Mouse (Mus musculus) B cell, adult (primary cell): ENCODE data around the gene Acad9. TPM values are rescaled to one million over a fixed set of nuclear protein-coding genes. Genes with fewer than 3 reads are reported as not detected.

Source experiments
- total RNA-seq: library from RNA; stranded (reverse); gene quantifications from 4 replicates; pipeline ENCODE4 v1.2.4, GENCODE M21; 2023; ENCODE audit not compliant: inconsistent age

Acad9 gene
- total RNA-seq, result 41.1 to 50.3 TPM (median 44.5 TPM) in 4 replicates

GRCm38 (mm10) chr3:36065843-36066651, at the start of gene Acad9:
Gene Acad9, plus strand, starts transcription at chr3:36065979.

GRCm38 (mm10) chr3:36053447-36053846, 12.3 kb upstream of the Acad9 start, which contains the start of gene Ccdc144b:
Gene Ccdc144b, minus strand, starts transcription at chr3:36053547.

Other genes with a start within 250 kb of the Acad9 start
- 72.6 to 99.9 TPM (median 75.9 TPM) in 4 replicates for gene Dcun1d1, start 128.5 kb upstream of the Acad9 start, total RNA-seq
- 32.4 to 36.7 TPM (median 34.7 TPM) in 4 replicates for gene Mccc1, start 65.3 kb upstream of the Acad9 start, total RNA-seq
- gene Ccdc144b, start 12.4 kb upstream of the Acad9 start, total RNA-seq, result not detected in 4 replicates
- gene D3Ertd254e, start 85.0 kb downstream of the Acad9 start, total RNA-seq, result 3.1 to 4.5 TPM (median 3.8 TPM) in 4 replicates
- not detected in 4 replicates for gene Qrfpr, start 156.3 kb downstream of the Acad9 start, total RNA-seq